In the genomic region with DNA sequence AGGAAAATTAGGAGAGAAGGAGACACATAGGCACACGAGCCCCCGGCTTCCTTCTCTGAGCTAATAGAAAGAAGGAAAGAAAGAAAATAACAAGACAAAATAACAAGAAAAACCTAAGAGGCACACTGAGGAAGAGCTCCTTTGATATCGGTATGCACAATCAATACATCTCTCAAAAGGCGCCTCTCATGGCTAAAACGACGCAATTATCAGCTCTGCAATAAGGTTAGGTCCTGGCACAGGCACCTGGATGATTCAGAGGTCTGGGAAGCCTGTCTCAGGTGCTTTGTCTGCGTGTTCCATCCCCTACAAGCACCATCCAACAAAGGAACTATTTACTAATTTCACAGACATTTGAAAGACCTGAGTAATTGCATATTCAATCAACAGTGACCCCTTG, we compare ENCODE assay signal across 11 mouse cellular contexts. TPM values are rescaled to one million over a fixed set of nuclear protein-coding genes. Genes with fewer than 3 reads are reported as not detected.
DNase-seq lines count a peak whose midpoint lies in the region; ATAC-seq lines count a peak whose summit lies in the region.
"Had no signal": no experiment of that assay in that cellular context is flagged by ENCODE, and none has a peak within 500 bp of the region (broad histone marks: within the 10 kb centered on the region; RNA-seq: fewer than 3 reads in every experiment).

No protein-coding gene starts in this region.

- peak overlapping the region; percentile 79 for H3K4me2 ChIP-seq in heart, embryonic 16.5 days (ENCODE audit: low read depth, low read length)
- H3K4me2 ChIP-seq in forebrain, embryonic 16.5 days (ENCODE audit: low read length): peak overlapping the region; percentile 78
- H3K4me2 ChIP-seq in liver, embryonic 13.5 days: 0 out of 2 replicates have a peak overlapping the region, but pooled peaks have one; percentile 21

- 53% methylated on average over 7 of the region's 7 CpGs for WGBS in heart, embryonic 16.5 days
- WGBS in embryonic facial prominence, embryonic 10.5 days: 52% methylated on average over 7 of the region's 7 CpGs
- WGBS in forebrain, embryonic 16.5 days: 7% methylated on average over 7 of the region's 7 CpGs
- 58% methylated on average over 7 of the region's 7 CpGs for WGBS in liver, embryonic 13.5 days (ENCODE audit: insufficient replicate concordance)

- 0 out of 2 replicates have a peak overlapping the region, but pooled peaks have one; percentile 7 for H3K27ac ChIP-seq in heart, embryonic 16.5 days (ENCODE audit: low read length)
- peak overlapping the region; percentile 3; the same call in 1 of the 2 replicates for H3K27ac ChIP-seq in embryonic facial prominence, embryonic 10.5 days (replicated peaks)
- peak overlapping the region; percentile 85 for H3K27ac ChIP-seq in forebrain, embryonic 16.5 days (ENCODE audit: low read length)
- no peak overlapping the region for H3K27ac ChIP-seq in liver, embryonic 13.5 days

- peak overlapping the region; percentile 81 for H3K4me3 ChIP-seq in heart, embryonic 16.5 days (ENCODE audit: low read length)
- H3K4me3 ChIP-seq in embryonic facial prominence, embryonic 10.5 days: peak overlapping the region; percentile 90
- H3K4me3 ChIP-seq in forebrain, embryonic 16.5 days (replicated peaks; ENCODE audit: low read length): peak overlapping the region; percentile 63
- H3K4me3 ChIP-seq in liver, embryonic 13.5 days (replicated peaks): no peak overlapping the region

- no peak for DNase-seq in heart, adult 18-20 months
- no peak for DNase-seq in embryonic facial prominence, embryonic 10.5 days (ENCODE audit: low spot score)
- no peak for DNase-seq in liver, embryonic 13.5 days
- DNase-seq in spleen, postnatal 36 days (ENCODE audit: low spot score in 2 of 2): no peak
- DNase-seq in urinary bladder, adult 18-20 months (ENCODE audit: low spot score in 2 of 2): no peak
- DNase-seq: cerebellum, postnatal 25 days; lung, postnatal 10 days had no signal

- ATAC-seq in heart, embryonic 16.5 days (replicated peaks; ENCODE audit: extremely low read depth, insufficient read depth, low FRiP score): no peak
- no peak for ATAC-seq in forebrain, embryonic 16.5 days
- ATAC-seq in liver, embryonic 13.5 days (ENCODE audit: low read depth): no peak
- no peak for ATAC-seq in erythroid progenitor cell, adult 5-6 weeks (replicated peaks; ENCODE audit: low FRiP score, poor library complexity, severe bottlenecking)

- H3K36me3 ChIP-seq in heart, embryonic 16.5 days (ENCODE audit: control insufficient read depth, insufficient read depth): 0 out of 2 replicates have a peak, but pooled peaks cover 1% of the 10 kb centered on the region
- H3K36me3 ChIP-seq in embryonic facial prominence, embryonic 10.5 days (replicated peaks): peaks cover 29% of the 10 kb centered on the region
- no peaks in the 10 kb centered on the region for H3K36me3 ChIP-seq in forebrain, embryonic 16.5 days (ENCODE audit: control insufficient read depth, insufficient read depth)
- no peaks in the 10 kb centered on the region for H3K36me3 ChIP-seq in liver, embryonic 13.5 days

- no peaks in the 10 kb centered on the region for H3K9me3 ChIP-seq in heart, embryonic 16.5 days (replicated peaks; ENCODE audit: control insufficient read depth, low read length)
- no peaks in the 10 kb centered on the region for H3K9me3 ChIP-seq in embryonic facial prominence, embryonic 10.5 days
- no peaks in the 10 kb centered on the region for H3K9me3 ChIP-seq in forebrain, embryonic 16.5 days (ENCODE audit: control insufficient read depth, low read length)
- H3K9me3 ChIP-seq in liver, embryonic 13.5 days (replicated peaks): no peaks in the 10 kb centered on the region

- H3K9ac ChIP-seq in heart, embryonic 16.5 days (ENCODE audit: low read length): 0 out of 2 replicates have a peak overlapping the region, but pooled peaks have one; percentile 41
- peak overlapping the region; percentile 68 for H3K9ac ChIP-seq in forebrain, embryonic 16.5 days (replicated peaks; ENCODE audit: low read depth, low read length)
- H3K9ac ChIP-seq in liver, embryonic 13.5 days: no peak overlapping the region

- H3K4me1 ChIP-seq in heart, embryonic 16.5 days (ENCODE audit: control insufficient read depth, insufficient read depth, low read length): peaks cover 45% of the 10 kb centered on the region
- H3K4me1 ChIP-seq in embryonic facial prominence, embryonic 10.5 days: peaks cover 61% of the 10 kb centered on the region
- H3K4me1 ChIP-seq in forebrain, embryonic 16.5 days (replicated peaks; ENCODE audit: control insufficient read depth, insufficient read depth, low read length): peaks cover 40% of the 10 kb centered on the region
- H3K4me1 ChIP-seq in liver, embryonic 13.5 days (replicated peaks): peaks cover 14% of the 10 kb centered on the region

- H3K27me3 ChIP-seq in heart, embryonic 16.5 days (ENCODE audit: control insufficient read depth, insufficient read depth, low read length): no peaks in the 10 kb centered on the region
- H3K27me3 ChIP-seq in embryonic facial prominence, embryonic 10.5 days (replicated peaks; ENCODE audit: low read depth, poor library complexity, severe bottlenecking): no peaks in the 10 kb centered on the region
- no peaks in the 10 kb centered on the region for H3K27me3 ChIP-seq in forebrain, embryonic 16.5 days (replicated peaks; ENCODE audit: control insufficient read depth, insufficient read depth, low read length)
- H3K27me3 ChIP-seq in liver, embryonic 13.5 days: no peaks in the 10 kb centered on the region
- H3K27me3 ChIP-seq: CH12.LX had no signal

RNA-seq across cellular contexts. Expression of gene Pbx1, which starts 5.8 kb away (rescaled TPM):
- 18.0 and 20.7 TPM in 2 replicates for polyA plus RNA-seq in heart, embryonic 16.5 days (2015; fragmentation: Nextera tagmentation; extraction: Ambion mirVana)
- total RNA-seq in heart, adult 18-20 months (2021): 10 to 100 TPM; 49.2 to 51.9 TPM
- polyA plus RNA-seq in embryonic facial prominence, embryonic 10.5 days (2016; fragmentation: Nextera tagmentation; extraction: Ambion mirVana): 37.2 and 41.6 TPM in 2 replicates
- 82.9 and 91.2 TPM in 2 replicates for polyA plus RNA-seq in forebrain, embryonic 16.5 days (2015; fragmentation: Nextera tagmentation; extraction: Ambion mirVana)
- polyA plus RNA-seq in liver, embryonic 13.5 days (2015; fragmentation: Nextera tagmentation; extraction: Ambion mirVana): 3.1 and 3.2 TPM in 2 replicates
- total RNA-seq in erythroid progenitor cell, adult 5-6 weeks (2015; ENCODE audit: low replicate concordance): 2.5 and 4.6 TPM in 2 replicates
- total RNA-seq in erythroid progenitor cell, adult 5-6 weeks (2017; ENCODE audit: low replicate concordance): 1.3 and 2.1 TPM in 2 replicates
- total RNA-seq: CH12.LX had no signal

Comparison
In these comparisons a context has a peak if more than half of its experiments do, and no peak if none do; other contexts are left out.
1. H3K4me2 ChIP-seq: peak in every context shown above with its lines; median percentile 79 in heart, embryonic 16.5 days; 78 in forebrain, embryonic 16.5 days; 21 in liver, embryonic 13.5 days.